Mouse (Mus musculus): Measurements from ENCODE around the gene Cebpe. TPM values are rescaled to one million over a fixed set of nuclear protein-coding genes. Genes with fewer than 3 reads are reported as not detected.
A peak's percentile ranks its signal among the peaks of the same experiment; 100 is the strongest.

Gene Cebpe
- polyA plus RNA-seq, 1 experiment from 2014 or later, result not detected

GRCm38 (mm10) chr14:54687251-54687650 lies 24.7 kb downstream of the Cebpe start:
- Histone ChIP-seq H3K9me3 (no peaks in the 10 kb centered on the region), H3K27ac (replicated peaks) (peak overlapping the region; percentile 93), H3K4me1 (peaks cover 26% of the 10 kb centered on the region), H3K4me3 (peak overlapping the region; percentile 75), H3K27me3 (replicated peaks; ENCODE audit: low read depth, poor library complexity, severe bottlenecking) (no peaks in the 10 kb centered on the region), H3K36me3 (replicated peaks) (peaks cover 48% of the 10 kb centered on the region)
- DNase-seq (ENCODE audit: low spot score), result no peak
- WGBS, result 8% methylated on average over 8 of the region's 8 CpGs

GRCm38 (mm10) chr14:54686522-54687143 lies 25.3 kb downstream of the Cebpe start, which contains the start of gene Acin1:
TSS of gene Acin1 (minus strand) at chr14:54686931.
- Histone ChIP-seq H3K9me3 (no peaks in the 10 kb centered on the region), H3K4me1 (peaks cover 26% of the 10 kb centered on the region), H3K4me3 (peak within 1 kb of the TSS; percentile 75), H3K27ac (replicated peaks) (peak within 1 kb of the TSS; percentile 93), H3K27me3 (replicated peaks; ENCODE audit: low read depth, poor library complexity, severe bottlenecking) (no peaks in the 10 kb centered on the region), H3K36me3 (replicated peaks) (peaks cover 54% of the 10 kb centered on the region)
- under 1% methylated on average over 44 of the region's 44 CpGs for WGBS
- peak; percentile 99 for DNase-seq (ENCODE audit: low spot score)

GRCm38 (mm10) chr14:54686063-54686521 lies 25.9 kb downstream of the Cebpe start, which contains the start of gene 1700123O20Rik:
TSS of gene 1700123O20Rik (plus strand) at chr14:54686216.
- WGBS, result 0% methylated on average over 41 of the region's 41 CpGs
- H3K36me3 ChIP-seq (replicated peaks), result peaks cover 57% of the 10 kb centered on the region

GRCm38 (mm10) chr14:54685471-54685870 lies 26.5 kb downstream of the Cebpe start:
- Histone ChIP-seq H3K27ac (replicated peaks) (peak overlapping the region; percentile 93), H3K9me3 (no peaks in the 10 kb centered on the region), H3K4me1 (peaks cover 26% of the 10 kb centered on the region), H3K4me3 (peak overlapping the region; percentile 75), H3K27me3 (replicated peaks; ENCODE audit: low read depth, poor library complexity, severe bottlenecking) (no peaks in the 10 kb centered on the region), H3K36me3 (replicated peaks) (peaks cover 56% of the 10 kb centered on the region)
- no peak for DNase-seq (ENCODE audit: low spot score)
- 15% methylated on average over 8 of the region's 8 CpGs for WGBS

More at GRCm38 (mm10) chr14:54686063-54686521, 25.9 kb downstream of the Cebpe start, which contains the start of gene 1700123O20Rik:
- Histone ChIP-seq H3K9me3 (no peaks in the 10 kb centered on the region), H3K4me1 (peaks cover 26% of the 10 kb centered on the region), H3K27me3 (replicated peaks; ENCODE audit: low read depth, poor library complexity, severe bottlenecking) (no peaks in the 10 kb centered on the region), H3K4me3 (peak within 1 kb of the TSS; percentile 75), H3K27ac (replicated peaks) (peak within 1 kb of the TSS; percentile 93)
- DNase-seq (ENCODE audit: low spot score), result peak; percentile 89

GRCm38 (mm10) chr14:54682396-54682795 lies 29.6 kb downstream of the Cebpe start:
- no peak overlapping the region for H3K27ac ChIP-seq (replicated peaks)
- H3K27me3 ChIP-seq (replicated peaks; ENCODE audit: low read depth, poor library complexity, severe bottlenecking), result no peaks in the 10 kb centered on the region
- peaks cover 64% of the 10 kb centered on the region for H3K36me3 ChIP-seq (replicated peaks)
- WGBS, result 93% methylated on average over 3 of the region's 3 CpGs
- DNase-seq (ENCODE audit: low spot score), result no peak
- H3K9me3 ChIP-seq, result no peaks in the 10 kb centered on the region
- peaks cover 12% of the 10 kb centered on the region for H3K4me1 ChIP-seq
- no peak overlapping the region for H3K4me3 ChIP-seq

- H3K4me1 ChIP-seq, result no peaks in the 10 kb centered on the region
- no peaks in the 10 kb centered on the region for H3K27me3 ChIP-seq (replicated peaks; ENCODE audit: low read depth, poor library complexity, severe bottlenecking)
- no peak overlapping the region for H3K27ac ChIP-seq (replicated peaks)
- H3K9me3 ChIP-seq, result no peaks in the 10 kb centered on the region
- DNase-seq (ENCODE audit: low spot score), result no peak
- H3K4me3 ChIP-seq, result no peak overlapping the region
- peaks cover 96% of the 10 kb centered on the region for H3K36me3 ChIP-seq (replicated peaks)
- 92% methylated on average over 16 of the region's 16 CpGs for WGBS
Observed at GRCm38 (mm10) chr14:54678657-54679304, 33.2 kb downstream of the Cebpe start.

GRCm38 (mm10) chr14:54676290-54676689 lies 35.7 kb downstream of the Cebpe start:
- no peak overlapping the region for H3K4me3 ChIP-seq
- no peaks in the 10 kb centered on the region for H3K4me1 ChIP-seq
- DNase-seq (ENCODE audit: low spot score), result no peak
- peaks cover 95% of the 10 kb centered on the region for H3K36me3 ChIP-seq (replicated peaks)
- no peak overlapping the region for H3K27ac ChIP-seq (replicated peaks)
- H3K27me3 ChIP-seq (replicated peaks; ENCODE audit: low read depth, poor library complexity, severe bottlenecking), result no peaks in the 10 kb centered on the region
- no peaks in the 10 kb centered on the region for H3K9me3 ChIP-seq
- 88% methylated on average over 5 of the region's 5 CpGs for WGBS

GRCm38 (mm10) chr14:54674317-54674716 lies 37.7 kb downstream of the Cebpe start:
- Histone ChIP-seq H3K4me1 (no peaks in the 10 kb centered on the region), H3K27me3 (replicated peaks; ENCODE audit: low read depth, poor library complexity, severe bottlenecking) (no peaks in the 10 kb centered on the region), H3K4me3 (no peak overlapping the region), H3K36me3 (replicated peaks) (peaks cover 94% of the 10 kb centered on the region), H3K9me3 (no peaks in the 10 kb centered on the region), H3K27ac (replicated peaks) (no peak overlapping the region)
- WGBS, result 78% methylated on average over 2 of the region's 2 CpGs
- DNase-seq (ENCODE audit: low spot score), result no peak

- H3K4me3 ChIP-seq, result no peak overlapping the region
- WGBS, result 85% methylated on average over 4 of the region's 4 CpGs
- DNase-seq (ENCODE audit: low spot score), result peak; percentile 47
- H3K27ac ChIP-seq (replicated peaks), result no peak overlapping the region
- H3K36me3 ChIP-seq (replicated peaks), result peaks cover 92% of the 10 kb centered on the region
- H3K9me3 ChIP-seq, result no peaks in the 10 kb centered on the region
- H3K4me1 ChIP-seq, result no peaks in the 10 kb centered on the region
- H3K27me3 ChIP-seq (replicated peaks; ENCODE audit: low read depth, poor library complexity, severe bottlenecking), result no peaks in the 10 kb centered on the region
Observed at GRCm38 (mm10) chr14:54669381-54669780, 42.6 kb downstream of the Cebpe start.

GRCm38 (mm10) chr14:54664477-54665222 lies 47.3 kb downstream of the Cebpe start:
- Histone ChIP-seq H3K27ac (replicated peaks) (no peak overlapping the region), H3K4me3 (no peak overlapping the region), H3K4me1 (no peaks in the 10 kb centered on the region), H3K36me3 (replicated peaks) (peaks cover 97% of the 10 kb centered on the region), H3K9me3 (no peaks in the 10 kb centered on the region), H3K27me3 (replicated peaks; ENCODE audit: low read depth, poor library complexity, severe bottlenecking) (no peaks in the 10 kb centered on the region)
- WGBS, result 91% methylated on average over 10 of the region's 10 CpGs
- DNase-seq (ENCODE audit: low spot score), result no peak
